In genomic region chr10:82777886-82778285, GRCm38 (mm10) we compare ENCODE assay signal across 8 mouse cellular contexts. TPM values are rescaled to one million over a fixed set of nuclear protein-coding genes. Genes with fewer than 3 reads are reported as not detected.
DNase-seq lines count a peak whose midpoint lies in the region; ATAC-seq lines count a peak whose summit lies in the region.
"Had no signal": no experiment of that assay in that cellular context is flagged by ENCODE, and none has a peak within 500 bp of the region (broad histone marks: within the 10 kb centered on the region; RNA-seq: fewer than 3 reads in every experiment).

No protein-coding gene starts in this region.

- ATAC-seq in kidney, embryonic 15.5 days (replicated peaks; ENCODE audit: low FRiP score) = no peak
- ATAC-seq in stomach, embryonic 16.5 days (ENCODE audit: insufficient read depth, low FRiP score) = peak; percentile 39; the same call in 1 of the 2 replicates
- no peak for ATAC-seq in megakaryocyte, adult 5-6 weeks (ENCODE audit: poor library complexity, severe bottlenecking)

- no peak overlapping the region for H3K27ac ChIP-seq in kidney, embryonic 15.5 days
- H3K27ac ChIP-seq in stomach, embryonic 16.5 days (ENCODE audit: low read length) = peak overlapping the region; percentile 20; the same call in 1 of the 2 replicates

- H3K27me3 ChIP-seq in kidney, embryonic 15.5 days = no peaks in the 10 kb centered on the region
- no peaks in the 10 kb centered on the region for H3K27me3 ChIP-seq in stomach, embryonic 16.5 days (ENCODE audit: control insufficient read depth, insufficient read depth, low read length)

- H3K4me3 ChIP-seq in kidney, embryonic 15.5 days (replicated peaks) = no peak overlapping the region
- H3K4me3 ChIP-seq in stomach, embryonic 16.5 days (replicated peaks; ENCODE audit: low read length) = no peak overlapping the region

- no peaks in the 10 kb centered on the region for H3K36me3 ChIP-seq in kidney, embryonic 15.5 days
- H3K36me3 ChIP-seq in stomach, embryonic 16.5 days (ENCODE audit: control insufficient read depth, insufficient read depth, low read length) = no peaks in the 10 kb centered on the region

- no peaks in the 10 kb centered on the region for H3K9me3 ChIP-seq in kidney, embryonic 15.5 days (replicated peaks)
- no peaks in the 10 kb centered on the region for H3K9me3 ChIP-seq in stomach, embryonic 16.5 days (replicated peaks; ENCODE audit: control insufficient read depth, low read length)

- whole genome bisulfite sequencing in kidney, embryonic 15.5 days = 26% methylated on average over 13 of the region's 13 CpGs
- 29% methylated on average over 13 of the region's 13 CpGs for WGBS in stomach, embryonic 16.5 days

- peaks cover 7% of the 10 kb centered on the region; the same call in 1 of the 2 replicates for H3K4me1 ChIP-seq in kidney, embryonic 15.5 days
- no peaks in the 10 kb centered on the region for H3K4me1 ChIP-seq in stomach, embryonic 16.5 days (ENCODE audit: control insufficient read depth, insufficient read depth, low read length)

- H3K9ac ChIP-seq in kidney, embryonic 15.5 days = no peak overlapping the region
- H3K9ac ChIP-seq in stomach, embryonic 16.5 days (ENCODE audit: low read length) = no peak overlapping the region

- peak; percentile 68 for DNase-seq in kidney, adult 11 months
- DNase-seq in gastrocnemius, adult 8-10 months (ENCODE audit: low spot score in 2 of 2) = peak; percentile 59 to 82
- DNase-seq in kidney, postnatal 14 days = peak; percentile 56
- DNase-seq in spleen, adult 12 weeks (ENCODE audit: low spot score) = no peak
- DNase-seq: adrenal gland, postnatal 14 days had no signal

- H3K4me2 ChIP-seq in kidney, embryonic 15.5 days = no peak overlapping the region
- peak overlapping the region; percentile 16; the same call in 1 of the 2 replicates for H3K4me2 ChIP-seq in stomach, embryonic 16.5 days (ENCODE audit: low read depth, low read length)

RNA-seq across cellular contexts. Expression of gene Nfyb, which starts 13.9 kb away (rescaled TPM):
- polyA plus RNA-seq in kidney, embryonic 15.5 days (2015; fragmentation: Nextera tagmentation; extraction: Ambion mirVana) = 47.7 and 48.9 TPM in 2 replicates
- 10 to 100 TPM; 31.3 to 42.5 (median 39.8) TPM for total RNA-seq in gastrocnemius, adult 8-10 months (2022)
- 39.8 and 39.9 TPM in 2 replicates for polyA plus RNA-seq in stomach, embryonic 16.5 days (2015; fragmentation: Nextera tagmentation; extraction: Ambion mirVana)
- 34.9 and 48.3 TPM in 2 replicates for total RNA-seq in megakaryocyte, adult 5-6 weeks (2015)
- 71.7 and 77.4 TPM in 2 replicates for total RNA-seq in megakaryocyte, adult 5-6 weeks (2017)

RNA-seq across cellular contexts. Expression of gene Txnrd1, which starts 55.9 kb away (rescaled TPM):
- polyA plus RNA-seq in kidney, embryonic 15.5 days (2015; fragmentation: Nextera tagmentation; extraction: Ambion mirVana) = 105 and 107 TPM in 2 replicates
- total RNA-seq in gastrocnemius, adult 8-10 months (2022) = 10 to 100 TPM; 56.7 to 79.1 (median 63.5) TPM
- 77.4 and 79.4 TPM in 2 replicates for polyA plus RNA-seq in stomach, embryonic 16.5 days (2015; fragmentation: Nextera tagmentation; extraction: Ambion mirVana)
- total RNA-seq in megakaryocyte, adult 5-6 weeks (2015) = 26.2 and 29.6 TPM in 2 replicates
- 59.5 and 73.9 TPM in 2 replicates for total RNA-seq in megakaryocyte, adult 5-6 weeks (2017)
